Mouse (Mus musculus) neural tube, embryonic 13.5 days (tissue): ENCODE data around the gene Zfp46. TPM values are rescaled to one million over a fixed set of nuclear protein-coding genes. Genes with fewer than 3 reads are reported as not detected.
A peak's percentile ranks its signal among the peaks of the same experiment; 100 is the strongest.

ENCODE experiments used
- ATAC-seq: fragments of 200-750 bp; cut with Nextera tagmentation; 2 replicates; pipeline ENCODE4 v1.8.0; 2017; ENCODE audit warnings: low read depth, mild to moderate bottlenecking, moderate TSS enrichment, moderate library complexity
- H3K27ac ChIP-seq: fragments of 300-500 bp; sonication (generic); replicated peaks from 2 replicates; pipeline ENCODE4 v1.5.1; 2015; ENCODE audit warnings: moderate library complexity, mild to moderate bottlenecking, inconsistent platforms
- H3K27me3 ChIP-seq: fragments of 300-500 bp; sonication (generic); 2 replicates; pipeline ENCODE4 v1.6.1; 2015; ENCODE audit warnings: mild to moderate bottlenecking, inconsistent platforms
- H3K36me3 ChIP-seq: fragments of 300-500 bp; sonication (generic); 2 replicates; pipeline ENCODE4 v1.6.1; 2015; ENCODE audit warnings: mild to moderate bottlenecking, inconsistent platforms
- H3K4me1 ChIP-seq: fragments of 300-500 bp; sonication (generic); replicated peaks from 2 replicates; pipeline ENCODE4 v1.6.1; 2015; ENCODE audit warnings: inconsistent platforms
- H3K4me2 ChIP-seq: fragments of 300-500 bp; sonication (generic); 2 replicates; pipeline ENCODE4 v1.6.1; 2015; ENCODE audit warnings: inconsistent platforms, mild to moderate bottlenecking, moderate library complexity
- H3K4me3 ChIP-seq: fragments of 300-500 bp; sonication (generic); 2 replicates; pipeline ENCODE4 v1.5.1; 2015; ENCODE audit warnings: mild to moderate bottlenecking, inconsistent platforms
- H3K9ac ChIP-seq: fragments of 300-500 bp; sonication (generic); 2 replicates; pipeline ENCODE4 v1.6.1; 2015; ENCODE audit warnings: moderate library complexity, mild to moderate bottlenecking, inconsistent platforms
- H3K9me3 ChIP-seq: fragments of 300-500 bp; sonication (generic); 2 replicates; pipeline ENCODE4 v1.6.1; 2016; ENCODE audit warnings: inconsistent platforms
- WGBS: fragments of 180-500 bp; shearing (Covaris S2); methylation state at CpG from one replicate; pipeline ENCODE4 v1.1.7; 2015; 5-methylcytosine and 5-hydroxymethylcytosine counted together
- polyA plus RNA-seq: library from polyadenylated mRNA; unstranded; fragments of >200 nt; fragmentation: Nextera tagmentation; extraction: Ambion mirVana; gene quantifications from 2 replicates; pipeline ENCODE4 v1.2.1, GENCODE M21; 2015

Gene Zfp46
- 41.9 and 45.8 TPM in 2 replicates for polyA plus RNA-seq

DNA sequence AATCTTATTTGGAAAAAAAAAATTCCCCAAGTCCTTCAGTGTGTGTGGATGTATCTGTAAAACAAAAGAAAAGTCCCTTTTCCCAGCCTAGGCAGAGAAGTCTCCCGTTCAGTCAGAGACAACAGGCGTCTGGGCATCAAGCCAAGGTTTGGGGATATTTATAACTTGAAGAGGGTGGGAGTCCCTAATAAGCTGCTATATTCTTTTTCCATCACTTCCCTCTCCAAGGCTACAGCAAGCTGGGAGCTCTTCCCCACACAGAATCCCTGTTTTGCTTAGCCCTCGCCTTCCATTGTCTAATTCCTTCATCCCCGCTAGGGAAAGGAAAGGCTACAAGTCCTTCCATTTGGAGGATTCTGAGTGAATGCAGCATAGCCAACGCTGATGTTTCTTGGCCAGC is at the start of gene Zfp46:
Gene Zfp46 (plus strand): TSS at position 229 of the 400 bp plus-strand sequence.
- H3K27ac ChIP-seq: peak within 1 kb of the TSS; percentile 96
- H3K27me3 ChIP-seq: peaks cover 17% of the 10 kb centered on the region
- peak within 1 kb of the TSS; percentile 80 for H3K4me3 ChIP-seq
- peaks cover 46% of the 10 kb centered on the region for H3K4me1 ChIP-seq
- H3K4me2 ChIP-seq: peak within 1 kb of the TSS; percentile 97
- peaks cover 7% of the 10 kb centered on the region; the same call in 1 of the 2 replicates for H3K9me3 ChIP-seq
- peak within 1 kb of the TSS; percentile 90 for H3K9ac ChIP-seq
- peaks cover 21% of the 10 kb centered on the region for H3K36me3 ChIP-seq
- 18% methylated on average over 5 of the region's 5 CpGs for WGBS
- ATAC-seq: peak; percentile 6; the same call in 1 of the 2 replicates

DNA sequence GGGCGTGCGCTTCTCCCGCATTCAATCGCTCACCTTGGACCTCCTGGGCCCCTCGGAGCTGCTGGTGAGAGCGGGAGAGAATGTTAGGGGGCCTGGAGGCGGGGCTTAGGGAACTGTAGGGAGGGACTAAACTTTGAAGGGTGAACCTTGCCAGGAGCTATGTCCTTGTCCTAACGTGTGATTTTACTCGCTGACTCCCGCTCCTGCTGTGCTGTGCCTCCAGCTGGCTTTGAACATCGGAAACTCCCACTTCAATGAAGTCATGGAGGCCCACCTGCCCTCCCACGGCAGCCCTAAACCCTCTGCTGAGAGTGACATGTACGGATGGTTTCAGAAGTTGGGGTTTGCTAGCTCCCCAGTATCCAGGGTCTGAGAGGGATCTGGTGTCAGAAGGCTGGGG is 45.8 kb upstream of the Zfp46 start:
- Histone ChIP-seq H3K27me3 (peaks cover 26% of the 10 kb centered on the region), H3K27ac (no peak overlapping the region), H3K9me3 (no peaks in the 10 kb centered on the region), H3K9ac (no peak overlapping the region), H3K4me1 (0 out of 2 replicates have a peak, but pooled peaks cover 2% of the 10 kb centered on the region), H3K4me2 (no peak overlapping the region), H3K4me3 (no peak overlapping the region), H3K36me3 (peaks cover 17% of the 10 kb centered on the region; the same call in 1 of the 2 replicates)
- ATAC-seq: no peak
- 29% methylated on average over 13 of the region's 13 CpGs for WGBS

DNA sequence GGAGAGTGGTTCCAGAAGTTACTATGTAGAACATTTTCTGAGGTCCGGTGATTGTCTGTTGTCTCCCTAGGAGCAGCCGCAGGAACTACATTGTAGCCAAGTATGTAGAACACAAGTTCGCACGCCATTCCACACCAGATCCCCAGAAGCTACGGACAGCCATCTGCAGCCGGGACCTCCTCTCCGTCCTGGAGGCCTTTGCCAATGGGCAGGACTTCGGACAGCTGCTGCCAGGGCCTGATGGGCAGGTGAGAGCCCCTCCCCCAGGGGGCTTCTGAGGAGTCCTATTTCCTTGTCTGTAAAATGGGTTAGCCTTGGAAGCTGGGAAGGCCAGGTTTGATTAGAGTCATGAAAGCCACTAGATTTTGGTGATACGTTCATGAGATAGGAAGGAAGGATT is 45.4 kb upstream of the Zfp46 start:
- Histone ChIP-seq H3K27me3 (peaks cover 26% of the 10 kb centered on the region), H3K36me3 (peaks cover 13% of the 10 kb centered on the region; the same call in 1 of the 2 replicates), H3K9ac (no peak overlapping the region), H3K4me1 (0 out of 2 replicates have a peak, but pooled peaks cover 2% of the 10 kb centered on the region), H3K4me2 (no peak overlapping the region), H3K27ac (no peak overlapping the region), H3K4me3 (no peak overlapping the region), H3K9me3 (no peaks in the 10 kb centered on the region)
- no peak for ATAC-seq
- 78% methylated on average over 9 of the region's 9 CpGs for WGBS

DNA sequence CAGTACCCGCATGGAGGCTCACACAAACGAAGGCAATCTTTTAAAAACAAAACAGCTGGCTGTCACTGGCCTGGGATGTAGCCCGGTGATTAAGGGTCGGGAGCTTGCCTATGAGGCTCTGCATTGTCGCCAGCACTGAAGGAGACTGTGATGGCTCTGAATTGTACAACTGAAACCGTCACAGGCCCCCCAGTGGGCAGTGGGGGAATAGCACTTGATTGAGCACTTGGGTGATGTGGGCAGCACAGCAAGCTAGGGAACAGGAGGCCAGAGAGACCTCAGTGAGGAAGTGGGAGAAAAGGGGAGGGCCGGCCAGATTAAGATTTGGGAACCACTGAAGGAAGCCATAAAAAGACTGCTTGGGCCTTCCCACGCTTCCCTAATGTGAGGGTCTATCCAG is 44.9 kb upstream of the Zfp46 start:
- H3K36me3 ChIP-seq: peaks cover 13% of the 10 kb centered on the region; the same call in 1 of the 2 replicates
- no peak for ATAC-seq
- 0 out of 2 replicates have a peak, but pooled peaks cover 2% of the 10 kb centered on the region for H3K4me1 ChIP-seq
- H3K27me3 ChIP-seq: peaks cover 29% of the 10 kb centered on the region
- H3K27ac ChIP-seq: no peak overlapping the region
- 21% methylated on average over 8 of the region's 8 CpGs for WGBS
- no peak overlapping the region for H3K4me3 ChIP-seq
- H3K9me3 ChIP-seq: no peaks in the 10 kb centered on the region
- H3K9ac ChIP-seq: no peak overlapping the region
- H3K4me2 ChIP-seq: no peak overlapping the region

DNA sequence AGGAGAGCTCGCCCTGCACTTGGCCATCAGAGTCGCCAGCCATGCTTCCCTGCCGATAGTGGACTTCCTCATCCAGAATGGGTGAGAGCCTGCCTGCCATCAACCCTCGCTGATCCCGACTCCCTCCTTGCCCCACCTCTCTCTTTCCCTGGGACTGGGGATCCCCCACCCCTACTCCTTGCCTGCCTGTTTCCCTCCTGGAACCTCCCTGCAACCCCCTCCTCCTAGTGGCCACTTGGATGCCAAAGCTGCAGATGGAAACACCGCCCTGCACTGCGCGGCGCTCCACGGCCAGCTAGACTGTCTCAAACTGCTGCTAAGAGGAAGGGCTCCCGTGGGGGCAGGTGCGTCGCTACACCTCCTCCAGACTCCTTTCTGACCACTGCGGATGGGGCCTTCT is 44.4 kb upstream of the Zfp46 start:
- H3K4me3 ChIP-seq: no peak overlapping the region
- H3K27me3 ChIP-seq: peaks cover 33% of the 10 kb centered on the region
- H3K9me3 ChIP-seq: no peaks in the 10 kb centered on the region
- H3K4me2 ChIP-seq: no peak overlapping the region
- H3K9ac ChIP-seq: no peak overlapping the region
- H3K27ac ChIP-seq: no peak overlapping the region
- ATAC-seq: no peak
- WGBS: 74% methylated on average over 14 of the region's 14 CpGs
- 0 out of 2 replicates have a peak, but pooled peaks cover 2% of the 10 kb centered on the region for H3K4me1 ChIP-seq
- H3K36me3 ChIP-seq: peaks cover 13% of the 10 kb centered on the region; the same call in 1 of the 2 replicates

DNA sequence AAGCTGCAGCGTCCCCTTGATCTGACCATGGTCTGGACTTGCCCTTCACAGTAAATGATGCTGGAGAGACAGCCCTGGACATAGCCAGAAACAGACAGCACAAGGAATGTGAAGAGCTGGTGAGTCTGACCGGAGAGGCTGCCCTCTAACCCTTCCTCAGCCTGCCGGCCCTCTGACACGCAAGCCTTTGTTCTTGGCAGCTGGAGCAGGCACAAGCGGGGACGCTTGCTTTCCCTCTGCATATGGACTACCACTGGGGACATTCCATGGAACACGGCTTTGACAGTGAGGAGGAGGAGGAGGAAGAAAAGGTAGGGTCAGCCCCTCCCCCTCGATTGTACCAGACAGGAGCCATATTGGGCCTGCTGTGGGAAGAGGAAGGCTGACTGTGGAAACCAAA is 43.5 kb upstream of the Zfp46 start:
- Histone ChIP-seq H3K27me3 (peaks cover 38% of the 10 kb centered on the region), H3K4me2 (no peak overlapping the region), H3K36me3 (peaks cover 13% of the 10 kb centered on the region; the same call in 1 of the 2 replicates), H3K4me3 (no peak overlapping the region), H3K9me3 (no peaks in the 10 kb centered on the region), H3K4me1 (peaks cover 6% of the 10 kb centered on the region), H3K9ac (no peak overlapping the region), H3K27ac (no peak overlapping the region)
- WGBS: 53% methylated on average over 8 of the region's 8 CpGs
- no peak for ATAC-seq

DNA sequence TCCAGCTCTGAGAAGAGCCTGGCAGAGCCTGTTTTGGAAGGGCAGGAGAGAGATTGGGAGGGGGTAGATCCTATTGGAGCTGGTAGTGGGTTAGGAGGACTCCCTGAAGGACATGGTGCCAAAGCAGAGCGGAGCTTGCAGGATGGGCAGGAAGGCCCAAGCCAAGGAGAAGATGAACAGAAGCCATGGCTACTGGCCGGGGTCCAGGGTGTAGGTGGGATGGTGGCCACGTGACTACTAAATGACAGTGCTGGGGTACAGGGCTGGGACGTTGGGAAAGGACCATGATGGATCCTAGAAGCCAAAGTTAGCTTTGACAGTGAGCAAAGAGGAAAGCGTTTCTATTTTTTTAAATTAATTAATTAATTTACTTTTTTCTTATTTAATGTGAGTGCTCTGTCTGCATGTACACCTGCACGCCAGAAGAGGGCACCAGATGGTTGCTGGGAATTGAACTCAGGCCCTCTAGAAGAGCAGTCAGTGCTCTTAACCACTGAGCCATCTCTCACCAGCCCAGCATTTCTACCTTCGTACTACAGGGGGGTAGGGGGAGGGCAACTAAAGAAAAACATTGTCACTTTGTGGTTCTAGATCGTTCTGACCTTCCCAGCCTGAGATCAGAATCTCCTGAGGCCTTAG is 42.3 kb upstream of the Zfp46 start:
- Histone ChIP-seq H3K4me3 (no peak overlapping the region), H3K27ac (no peak overlapping the region), H3K9me3 (no peaks in the 10 kb centered on the region), H3K4me2 (no peak overlapping the region), H3K9ac (no peak overlapping the region), H3K27me3 (peaks cover 49% of the 10 kb centered on the region), H3K36me3 (peaks cover 13% of the 10 kb centered on the region; the same call in 1 of the 2 replicates), H3K4me1 (peaks cover 18% of the 10 kb centered on the region)
- WGBS: 47% methylated on average over 8 of the region's 8 CpGs
- no peak for ATAC-seq

DNA sequence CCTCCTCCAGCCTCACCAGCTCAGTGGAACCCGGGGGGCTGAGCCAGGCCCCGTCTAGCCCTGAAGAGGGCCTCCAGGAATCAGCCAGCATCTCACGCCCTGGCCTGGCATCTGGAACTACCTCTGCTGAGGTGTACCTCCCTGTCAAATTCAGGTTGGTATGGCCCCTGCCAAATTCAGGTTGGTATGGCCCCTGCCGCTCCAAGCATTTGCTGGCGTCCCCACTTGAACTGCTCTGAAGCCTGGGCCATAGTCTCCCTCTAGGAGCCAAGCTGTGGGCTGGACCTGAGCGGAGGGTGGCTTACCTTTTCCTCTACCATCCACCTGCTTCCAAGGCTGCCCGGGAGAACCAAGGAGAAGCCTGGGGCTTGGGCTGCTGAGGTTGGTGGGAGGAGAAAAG is 41.8 kb upstream of the Zfp46 start:
- no peak overlapping the region for H3K9ac ChIP-seq
- no peak overlapping the region for H3K27ac ChIP-seq
- H3K4me2 ChIP-seq: no peak overlapping the region
- no peak overlapping the region for H3K4me3 ChIP-seq
- peaks cover 24% of the 10 kb centered on the region for H3K4me1 ChIP-seq
- peaks cover 49% of the 10 kb centered on the region for H3K27me3 ChIP-seq
- H3K36me3 ChIP-seq: peaks cover 13% of the 10 kb centered on the region; the same call in 1 of the 2 replicates
- 83% methylated on average over 7 of the region's 7 CpGs for WGBS
- no peak for ATAC-seq
- H3K9me3 ChIP-seq: no peaks in the 10 kb centered on the region

DNA sequence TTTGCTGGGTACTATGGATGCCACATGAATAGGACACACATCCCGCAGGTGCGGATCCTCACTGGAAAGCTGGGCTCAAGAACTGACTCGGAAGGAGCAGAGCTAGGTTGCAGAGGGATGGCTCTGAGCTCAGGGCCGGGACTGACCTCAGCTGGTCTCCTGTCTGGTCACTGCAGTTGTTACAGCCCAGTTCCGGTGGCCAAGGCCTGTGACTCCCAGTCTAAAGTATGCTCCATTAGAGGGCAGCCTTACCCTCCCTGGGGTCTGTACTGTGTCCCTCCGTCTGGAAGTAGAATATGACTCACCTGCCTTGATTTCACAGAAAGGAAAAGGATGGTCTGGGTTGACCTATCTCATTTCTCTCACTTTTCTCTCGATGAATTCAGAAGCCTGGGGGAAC is 40.3 kb upstream of the Zfp46 start:
- 67% methylated on average over 7 of the region's 7 CpGs for WGBS
- Histone ChIP-seq H3K4me1 (peaks cover 36% of the 10 kb centered on the region), H3K4me3 (no peak overlapping the region), H3K4me2 (no peak overlapping the region), H3K27ac (no peak overlapping the region), H3K9me3 (no peaks in the 10 kb centered on the region), H3K27me3 (peaks cover 49% of the 10 kb centered on the region), H3K36me3 (peaks cover 9% of the 10 kb centered on the region; the same call in 1 of the 2 replicates), H3K9ac (no peak overlapping the region)
- ATAC-seq: no peak

DNA sequence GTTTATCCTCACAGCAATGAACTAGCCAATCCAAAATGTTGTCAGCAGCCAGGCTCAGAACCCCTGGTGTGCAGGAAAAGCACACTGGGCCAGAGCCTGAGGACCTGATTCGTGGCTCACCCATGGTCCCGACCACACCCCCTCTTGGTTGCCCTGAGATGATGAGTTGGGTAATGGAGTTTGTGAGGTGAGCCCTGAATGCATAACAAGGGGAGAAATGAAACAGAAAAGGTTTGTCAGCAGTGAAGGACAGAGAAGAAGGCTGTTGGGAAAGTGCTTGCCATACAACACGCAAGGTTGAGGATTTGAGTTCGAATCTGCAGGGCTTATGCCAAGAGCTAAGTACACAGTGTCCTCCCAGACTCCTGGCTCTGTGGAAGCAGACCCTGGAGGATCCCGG is 38.8 kb upstream of the Zfp46 start:
- WGBS: 39% methylated on average over 5 of the region's 5 CpGs
- Histone ChIP-seq H3K4me1 (peaks cover 39% of the 10 kb centered on the region), H3K9ac (no peak overlapping the region), H3K36me3 (peaks cover 4% of the 10 kb centered on the region; the same call in 1 of the 2 replicates), H3K27me3 (peaks cover 59% of the 10 kb centered on the region), H3K27ac (no peak overlapping the region), H3K4me3 (no peak overlapping the region), H3K4me2 (no peak overlapping the region), H3K9me3 (no peaks in the 10 kb centered on the region)
- ATAC-seq: no peak

DNA sequence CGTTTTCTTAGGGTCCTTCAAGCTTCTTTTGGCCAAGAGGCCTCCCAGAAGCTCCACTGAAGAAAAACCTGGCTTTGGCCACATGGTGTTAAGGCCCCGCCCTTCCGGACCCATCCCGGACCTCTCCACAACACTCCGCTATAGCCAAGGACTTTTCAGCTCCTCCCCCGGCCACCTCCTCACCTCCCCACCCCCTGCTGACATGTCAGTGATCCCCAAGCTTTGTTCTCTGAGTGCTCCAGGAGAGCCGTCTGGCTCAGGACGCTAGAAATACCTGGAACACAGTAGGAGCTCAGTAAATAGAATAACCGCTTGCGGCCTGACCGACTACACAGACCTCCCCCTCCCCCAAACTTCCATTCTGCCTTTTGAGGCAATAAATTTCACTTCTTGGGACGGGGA is 37.9 kb upstream of the Zfp46 start:
- 1% methylated on average over 12 of the region's 12 CpGs for WGBS

DNA sequence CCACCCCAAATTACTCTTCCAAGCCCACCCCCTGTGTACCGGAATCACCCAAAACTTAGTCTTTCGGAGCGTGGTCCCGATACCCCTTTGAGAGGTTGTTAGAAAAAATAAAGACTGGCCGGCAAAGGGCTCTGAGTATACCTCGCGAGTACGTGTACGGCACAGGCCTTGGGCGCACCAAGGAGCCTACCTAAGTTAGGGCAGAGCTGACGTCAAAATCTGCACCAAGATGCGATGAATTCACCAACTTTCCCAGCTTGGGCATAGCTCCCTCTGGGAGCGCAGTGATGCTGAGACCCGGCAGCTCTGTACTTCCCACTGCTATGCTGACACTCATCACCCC is 37.1 kb upstream of the Zfp46 start:
- no peaks in the 10 kb centered on the region for H3K9me3 ChIP-seq
- H3K4me3 ChIP-seq: peak overlapping the region; percentile 40
- peaks cover 72% of the 10 kb centered on the region for H3K27me3 ChIP-seq
- H3K36me3 ChIP-seq: no peaks in the 10 kb centered on the region
- peak overlapping the region; percentile 71 for H3K4me2 ChIP-seq
- H3K9ac ChIP-seq: peak overlapping the region; percentile 34; the same call in 1 of the 2 replicates
- no peak overlapping the region for H3K27ac ChIP-seq
- ATAC-seq: no peak
- peaks cover 39% of the 10 kb centered on the region for H3K4me1 ChIP-seq
- WGBS: 2% methylated on average over 14 of the region's 14 CpGs

More for the DNA sequence above, 37.9 kb upstream of the Zfp46 start:
- peaks cover under 1% of the 10 kb centered on the region; the same call in 1 of the 2 replicates for H3K36me3 ChIP-seq
- no peaks in the 10 kb centered on the region for H3K9me3 ChIP-seq
- peak overlapping the region; percentile 71 for H3K4me2 ChIP-seq
- no peak for ATAC-seq
- H3K27ac ChIP-seq: no peak overlapping the region
- H3K9ac ChIP-seq: 0 out of 2 replicates have a peak overlapping the region, but pooled peaks have one; percentile 2
- peaks cover 39% of the 10 kb centered on the region for H3K4me1 ChIP-seq
- H3K27me3 ChIP-seq: peaks cover 67% of the 10 kb centered on the region
- no peak overlapping the region for H3K4me3 ChIP-seq
